Mouse (Mus musculus) G1E (cell line): ENCODE measurements at regions not wholly inside any gene's neighbourhood (a gene's known extent, or its start where the extent isn't known, plus 50 kb on each side); places are given as distances from the start of the nearest gene placed in this dataset.

Experiments used
- CTCF ChIP-seq: IDR thresholded peaks from 2 replicates; pipeline ENCODE4 v1.5.1; 2012; ENCODE audit warnings: low read depth, low read length, inconsistent platforms, mixed read lengths
- GATA1 ChIP-seq: IDR thresholded peaks from 2 replicates; pipeline ENCODE4 v1.6.1; 2012; ENCODE audit warnings: borderline replicate concordance, low read length, inconsistent platforms, mixed read lengths

DNA sequence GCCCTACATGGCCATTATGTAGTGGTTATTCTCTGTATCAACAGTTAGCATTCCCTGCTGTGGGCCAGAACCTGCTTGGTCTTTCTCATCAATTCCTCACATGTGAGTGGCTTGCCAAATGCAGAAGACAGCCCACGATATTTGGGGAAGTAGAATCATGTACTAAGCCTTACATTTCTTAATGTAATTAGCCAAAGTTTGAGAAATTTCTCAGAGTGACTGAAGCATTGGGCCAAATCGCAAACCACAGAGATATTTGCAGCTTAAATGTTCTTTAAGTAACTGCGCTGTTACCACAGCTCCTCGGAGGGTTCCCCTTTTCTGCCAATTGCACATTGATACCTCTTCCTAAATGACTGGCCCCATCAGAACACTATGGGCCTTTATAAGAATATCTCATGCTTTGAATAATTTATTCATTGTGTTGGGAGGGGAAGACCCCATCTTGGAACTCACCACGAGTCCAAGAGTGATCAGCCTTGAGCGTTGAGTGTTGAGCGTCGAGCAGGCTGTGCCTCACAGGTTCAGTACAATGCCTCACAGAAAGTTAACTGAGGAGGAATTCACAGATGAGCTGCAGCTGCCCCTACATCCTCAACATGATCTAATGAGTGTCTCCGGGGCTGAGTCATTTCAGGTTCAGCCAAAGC lies 251.7 kb downstream of the Hlx start:
- TF ChIP-seq GATA1 (no peak), CTCF (no peak)
